Mouse (Mus musculus) retina, embryonic 14.5 days (tissue): ENCODE data around the gene Rcc1.
A peak's percentile ranks its signal among the peaks of the same experiment; 100 is the strongest.

Experiments
- DNase-seq: peaks from one replicate; pipeline ENCODE4 v3.0.0-alpha.2; 2015; ENCODE audit warnings: low spot score

The Rcc1 gene

GRCm38 (mm10) chr4:132355403-132355802 lies 2.0 kb upstream of the Rcc1 start:
- DNase-seq, result no peak

- no peak for DNase-seq
Observed at GRCm38 (mm10) chr4:132354571-132354970, 1.2 kb upstream of the Rcc1 start.

- peak; percentile 24 for DNase-seq
Observed at GRCm38 (mm10) chr4:132352739-132353138, 666 bp downstream of the Rcc1 start.

DNA sequence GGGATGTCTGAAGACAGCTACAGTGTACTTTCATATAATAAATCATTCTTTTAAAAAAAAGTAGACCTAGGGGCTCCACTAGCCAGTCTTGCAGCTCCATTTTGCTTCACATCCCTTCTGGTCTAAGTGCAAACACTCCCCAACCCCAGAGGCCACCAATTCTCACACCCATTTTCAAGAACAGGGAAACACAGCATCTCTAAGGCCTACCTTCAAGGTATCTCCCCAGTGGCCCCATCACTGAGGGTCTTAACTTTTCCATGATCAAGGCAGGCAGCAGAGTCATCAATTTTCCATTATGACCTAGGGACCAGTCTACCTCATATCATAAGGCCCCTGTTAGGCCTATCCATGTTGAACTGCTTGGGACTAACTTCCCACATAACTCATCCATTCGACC lies 2.0 kb downstream of the Rcc1 start:
- DNase-seq, result no peak

DNA sequence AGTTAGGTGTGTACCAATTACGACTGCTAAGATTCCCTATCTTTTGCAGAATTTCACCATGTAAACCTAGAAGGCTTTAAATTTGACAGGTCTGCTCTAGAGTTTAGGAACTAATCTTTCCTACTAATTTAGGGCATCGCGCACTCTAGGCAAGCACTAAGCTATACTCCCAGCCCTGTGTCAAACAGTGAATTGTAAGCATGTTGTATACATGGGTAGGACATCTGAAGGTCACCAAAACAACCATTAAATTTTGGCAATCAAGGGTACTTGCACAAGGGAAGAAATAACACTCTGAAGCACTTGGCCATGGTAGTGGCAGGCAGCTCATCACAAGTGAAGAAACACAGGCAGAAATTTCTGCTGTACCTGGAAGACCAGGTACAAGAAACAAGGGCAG lies 2.6 kb downstream of the Rcc1 start:
- DNase-seq, result no peak

DNA sequence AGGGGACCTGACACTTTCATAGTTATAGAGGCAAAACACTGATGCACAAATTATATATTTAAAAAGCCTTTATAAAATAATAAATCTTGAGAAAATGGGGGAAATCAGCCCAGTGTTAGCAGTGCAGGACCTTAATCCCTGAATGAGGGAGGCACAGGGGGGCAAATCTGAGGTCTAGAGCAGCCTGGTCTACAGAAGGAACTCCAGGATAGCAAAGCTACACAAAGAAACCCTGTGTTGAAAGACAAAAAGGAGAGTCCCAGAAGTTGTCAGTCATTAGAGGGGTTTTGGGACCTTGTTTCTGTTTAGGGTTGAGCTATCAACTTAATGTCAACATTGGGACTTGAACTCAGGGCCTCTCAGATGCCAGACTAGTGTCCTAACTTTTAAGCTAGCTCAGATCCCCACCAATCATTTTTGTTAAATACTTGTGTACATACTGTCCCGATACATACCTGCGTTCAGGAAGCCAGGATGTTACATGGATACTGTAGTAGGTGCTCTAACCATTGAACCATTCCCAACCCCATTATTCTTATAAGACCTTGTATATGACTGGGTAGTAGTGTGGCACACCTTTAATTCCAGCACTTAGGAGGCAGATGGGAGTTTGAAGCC lies 3.2 kb downstream of the Rcc1 start:
- DNase-seq, result no peak

- DNase-seq, result no peak
Observed at GRCm38 (mm10) chr4:132349495-132350122, 3.8 kb downstream of the Rcc1 start.

DNA sequence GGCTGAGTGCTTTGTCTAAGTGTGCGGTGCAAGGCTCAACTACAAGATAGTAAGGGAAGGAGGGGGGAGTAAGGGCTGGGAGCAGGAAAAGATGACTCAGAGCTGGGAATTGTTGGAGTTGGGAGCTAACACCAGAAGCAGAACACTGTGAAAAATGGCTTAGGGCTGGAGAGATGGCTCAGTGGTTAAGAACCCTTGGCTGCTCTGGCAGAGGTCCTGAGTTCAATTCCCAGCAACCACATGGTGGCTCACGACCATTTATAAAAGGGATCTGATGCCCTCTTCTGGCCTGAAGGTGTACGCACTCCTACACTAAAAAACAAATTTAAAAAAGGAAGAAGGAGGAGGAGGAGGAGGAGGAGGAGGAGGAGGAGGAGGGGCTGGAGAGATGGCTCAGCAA lies 6.7 kb downstream of the Rcc1 start:
- DNase-seq, result no peak

DNA sequence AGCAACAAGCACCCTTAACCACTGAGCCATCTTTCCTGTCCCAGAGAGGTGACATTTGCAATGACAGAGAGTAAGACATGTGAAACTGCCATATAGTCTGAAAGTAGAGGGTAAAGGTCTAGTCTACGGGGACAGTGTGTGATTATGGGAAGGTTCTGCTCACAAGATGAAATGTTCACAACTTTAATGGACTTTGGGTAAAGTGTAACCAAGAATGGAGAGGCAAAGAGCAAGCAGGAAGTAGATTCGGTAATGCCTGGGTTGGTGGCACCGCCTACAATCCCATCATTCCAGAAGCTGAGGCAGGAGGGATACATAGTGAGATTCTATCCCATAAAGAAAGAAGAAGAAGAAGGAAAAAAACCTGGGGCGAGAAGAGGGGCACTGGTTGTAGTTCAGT lies 7.1 kb downstream of the Rcc1 start:
- DNase-seq, result no peak

DNA sequence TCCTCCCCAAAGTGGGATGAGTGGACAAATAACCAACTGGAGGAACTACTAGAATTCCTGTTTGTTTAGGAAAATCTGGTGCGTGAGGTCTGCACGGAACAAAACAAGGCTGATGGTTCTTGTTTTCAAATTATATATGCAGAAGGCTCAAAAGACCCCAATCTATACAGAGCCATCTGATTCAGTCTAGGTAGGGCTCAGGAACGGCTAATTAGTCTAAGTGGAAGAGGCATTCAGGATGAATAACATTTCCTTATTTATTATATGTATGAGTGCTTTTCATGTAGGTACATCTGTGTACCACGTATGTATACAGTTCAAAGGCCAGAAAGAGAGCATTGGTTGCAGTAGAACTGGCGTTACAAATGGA lies 7.6 kb downstream of the Rcc1 start:
- DNase-seq, result no peak

GRCm38 (mm10) chr4:132345135-132345842 lies 8.1 kb downstream of the Rcc1 start:
- peak; percentile 96 for DNase-seq

GRCm38 (mm10) chr4:132344403-132345134 lies 8.8 kb downstream of the Rcc1 start:
- DNase-seq, result no peak

- DNase-seq, result no peak
Observed at GRCm38 (mm10) chr4:132341451-132341850, 12.0 kb downstream of the Rcc1 start.

DNA sequence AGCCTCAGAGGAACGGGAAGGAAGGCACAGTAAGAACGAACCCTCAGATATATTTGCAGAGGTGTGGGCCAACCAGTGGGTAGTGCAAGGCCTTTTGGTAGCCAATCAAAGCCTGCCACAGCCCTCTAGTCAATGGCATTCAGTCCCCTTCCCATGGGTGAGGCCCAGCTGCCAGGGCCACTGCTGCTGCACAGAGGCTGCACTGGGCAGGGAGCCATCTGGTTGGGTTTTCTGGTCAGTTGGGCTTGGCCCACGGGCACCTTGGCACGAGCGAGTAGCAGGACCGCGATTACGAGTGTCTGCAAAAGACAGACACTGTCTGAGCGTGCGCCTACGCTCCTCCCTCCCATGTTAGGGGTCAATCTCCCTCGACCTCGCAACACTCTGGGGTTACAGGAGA lies 14.5 kb downstream of the Rcc1 start:
- DNase-seq, result no peak

GRCm38 (mm10) chr4:132332880-132333279 lies 20.5 kb downstream of the Rcc1 start:
- no peak for DNase-seq

GRCm38 (mm10) chr4:132331960-132332359 lies 21.4 kb downstream of the Rcc1 start:
- DNase-seq, result no peak

DNA sequence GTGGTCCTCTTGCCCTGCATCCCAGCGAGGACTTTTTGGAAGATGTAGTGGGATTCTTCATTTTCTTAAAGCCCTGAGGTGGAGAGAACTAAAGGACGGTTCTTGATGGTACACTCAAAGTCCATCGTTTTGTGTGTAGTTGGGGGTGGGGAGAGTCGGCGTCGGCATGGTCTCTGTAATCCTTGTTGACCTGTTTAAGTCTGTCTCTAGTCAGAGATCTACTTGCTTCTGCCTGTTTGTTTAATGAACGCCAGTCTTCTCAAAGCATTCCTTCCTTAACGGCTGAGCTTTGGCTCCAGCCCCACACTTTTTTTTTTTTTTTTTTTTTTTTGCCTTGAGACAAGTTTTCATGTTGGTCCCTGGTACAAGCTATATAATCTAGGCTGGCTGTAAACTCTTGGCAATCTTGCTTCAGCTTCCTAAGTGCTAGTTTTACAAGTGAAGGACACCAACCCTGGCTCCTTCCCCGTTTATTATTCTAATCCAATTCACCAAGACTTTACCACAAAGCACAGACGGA lies 23.5 kb downstream of the Rcc1 start:
- no peak for DNase-seq

GRCm38 (mm10) chr4:132329115-132329834 lies 24.1 kb downstream of the Rcc1 start, which contains the start of gene Trnau1ap:
TSS of gene Trnau1ap (minus strand) at chr4:132329538.
- peak; percentile 94 for DNase-seq

DNA sequence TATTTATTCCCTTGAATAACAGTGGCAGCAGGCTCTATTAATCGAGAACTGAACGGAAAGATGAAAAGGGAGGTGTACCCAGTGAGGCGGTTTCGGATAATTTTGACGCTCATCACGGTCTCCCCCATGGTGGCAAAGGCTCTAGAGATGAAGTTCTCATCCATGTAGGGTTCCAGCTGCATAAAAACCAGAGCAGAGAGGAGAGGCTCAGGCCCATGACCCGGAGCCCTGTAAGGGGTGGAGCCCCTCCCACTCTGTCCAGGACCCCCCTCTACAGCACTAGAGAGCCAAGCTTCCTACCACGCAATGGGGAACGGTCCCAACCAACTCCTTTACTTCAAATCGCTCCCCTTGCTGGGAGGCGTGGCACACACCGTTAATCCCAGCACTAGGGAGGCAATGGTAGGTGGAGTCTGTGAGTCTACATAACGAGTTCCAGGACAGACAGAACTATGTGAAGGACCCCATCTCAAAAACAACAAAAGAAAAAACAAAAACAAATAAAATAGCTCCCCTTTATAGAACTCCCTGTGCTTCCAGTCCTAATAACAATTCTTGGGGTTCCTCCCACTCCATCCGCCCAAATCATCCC lies 24.9 kb downstream of the Rcc1 start:
- no peak for DNase-seq

- DNase-seq, result no peak
Observed at GRCm38 (mm10) chr4:132326481-132326880, 26.9 kb downstream of the Rcc1 start.

DNA sequence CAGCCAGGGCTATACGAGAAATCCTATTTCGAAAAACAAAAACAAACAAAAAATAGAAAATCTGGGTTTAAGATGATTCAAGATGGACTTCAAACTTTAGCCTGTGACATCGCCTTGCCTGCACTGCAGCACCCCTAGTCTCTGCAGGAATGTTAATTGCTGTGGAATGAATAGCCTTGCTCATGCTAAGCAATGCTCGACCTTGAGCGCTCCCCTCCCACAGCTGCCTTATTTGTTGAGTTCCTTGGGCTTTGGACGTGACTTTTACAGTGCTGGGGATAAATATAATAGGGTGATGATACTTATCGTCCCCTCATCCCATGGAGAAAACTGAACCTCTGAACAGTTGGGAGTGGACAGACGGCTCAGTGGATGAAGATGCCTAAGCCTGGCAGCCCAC lies 37.7 kb downstream of the Rcc1 start:
- no peak for DNase-seq
